Mouse (Mus musculus) neural tube, embryonic 14.5 days (tissue): Measurements from ENCODE around the gene Cyp11a1. TPM values are rescaled to one million over a fixed set of nuclear protein-coding genes. Genes with fewer than 3 reads are reported as not detected.

Experiments
- ATAC-seq: fragments of 200-750 bp; cut with Nextera tagmentation; 2 replicates; pipeline ENCODE4 v1.8.0; 2017; ENCODE audit warnings: low read depth, mild to moderate bottlenecking, moderate TSS enrichment, moderate library complexity
- H3K27ac ChIP-seq: fragments of 300-500 bp; sonication (generic); 2 replicates; pipeline ENCODE4 v1.5.1; 2014; ENCODE audit warnings: low read depth, mild to moderate bottlenecking, control low read depth, low read length, moderate library complexity, mixed read lengths
- H3K27me3 ChIP-seq: fragments of 300-500 bp; sonication (generic); 2 replicates; pipeline ENCODE4 v1.6.1; 2014; ENCODE audit warnings: low read length; ENCODE audit not compliant: control insufficient read depth, insufficient read depth
- H3K36me3 ChIP-seq: fragments of 300-500 bp; sonication (generic); 2 replicates; pipeline ENCODE4 v1.6.1; 2014; ENCODE audit warnings: low read length, mixed read lengths; ENCODE audit not compliant: control insufficient read depth, insufficient read depth
- H3K4me1 ChIP-seq: fragments of 300-500 bp; sonication (generic); 2 replicates; pipeline ENCODE4 v1.6.1; 2014; ENCODE audit warnings: low read length; ENCODE audit not compliant: control insufficient read depth, insufficient read depth
- H3K4me2 ChIP-seq: fragments of 300-500 bp; sonication (generic); 2 replicates; pipeline ENCODE4 v1.6.1; 2014; ENCODE audit warnings: mild to moderate bottlenecking, low read depth, low read length, control low read depth
- H3K4me3 ChIP-seq: fragments of 300-500 bp; sonication (generic); 2 replicates; pipeline ENCODE4 v1.5.1; 2014; ENCODE audit warnings: low read depth, low read length, control low read depth, mixed read lengths
- H3K9ac ChIP-seq: fragments of 300-500 bp; sonication (generic); replicated peaks from 2 replicates; pipeline ENCODE4 v1.6.1; 2014; ENCODE audit warnings: low read depth, mild to moderate bottlenecking, control low read depth, low read length, mixed read lengths
- H3K9me3 ChIP-seq: fragments of 300-500 bp; sonication (generic); 2 replicates; pipeline ENCODE4 v1.6.1; 2016; ENCODE audit warnings: low read length; ENCODE audit not compliant: control insufficient read depth
- WGBS: fragments of 180-500 bp; shearing (Covaris S2); extraction: QIAGEN DNeasy Blood & Tissue Kit; methylation state at CpG from one replicate; pipeline ENCODE4 v1.1.7; 2014; 5-methylcytosine and 5-hydroxymethylcytosine counted together
- polyA plus RNA-seq: library from polyadenylated mRNA; unstranded; fragments of >200 nt; fragmentation: Nextera tagmentation; extraction: Ambion mirVana; gene quantifications from 2 replicates; pipeline ENCODE4 v1.2.1, GENCODE M21; 2014

Cyp11a1 gene
- polyA plus RNA-seq, 1 experiment from 2014 or later: 0.71 TPM

- ATAC-seq: no peak
- Histone ChIP-seq H3K4me1 (peaks cover 18% of the 10 kb centered on the region; the same call in 1 of the 2 replicates), H3K27me3 (no peaks in the 10 kb centered on the region), H3K9me3 (no peaks in the 10 kb centered on the region), H3K4me3 (no peak overlapping the region), H3K27ac (no peak overlapping the region), H3K36me3 (no peaks in the 10 kb centered on the region), H3K4me2 (no peak overlapping the region), H3K9ac (no peak overlapping the region)
- 84% methylated on average over 1 of the region's 1 CpGs for WGBS
These were observed 47.8 kb downstream of the Cyp11a1 start for GRCm38 (mm10) chr9:58054032-58054431.

- H3K9ac ChIP-seq: 0 out of 2 replicates have a peak overlapping the region, but pooled peaks have one; percentile 7
- 64% methylated on average over 5 of the region's 5 CpGs for WGBS
- H3K4me2 ChIP-seq: no peak overlapping the region
- no peak overlapping the region for H3K27ac ChIP-seq
- H3K9me3 ChIP-seq: no peaks in the 10 kb centered on the region
- no peaks in the 10 kb centered on the region for H3K36me3 ChIP-seq
- H3K4me3 ChIP-seq: no peak overlapping the region
- no peak for ATAC-seq
- H3K27me3 ChIP-seq: no peaks in the 10 kb centered on the region
- H3K4me1 ChIP-seq: peaks cover 8% of the 10 kb centered on the region
These were observed 49.5 kb downstream of the Cyp11a1 start for GRCm38 (mm10) chr9:58055666-58056065.

GRCm38 (mm10) chr9:58059920-58060319, 53.7 kb downstream of the Cyp11a1 start:
- Histone ChIP-seq H3K27ac (no peak overlapping the region), H3K9me3 (no peaks in the 10 kb centered on the region), H3K4me3 (no peak overlapping the region), H3K4me2 (no peak overlapping the region), H3K4me1 (peaks cover 2% of the 10 kb centered on the region; the same call in 1 of the 2 replicates), H3K36me3 (no peaks in the 10 kb centered on the region), H3K9ac (no peak overlapping the region), H3K27me3 (no peaks in the 10 kb centered on the region)
- ATAC-seq: no peak
- 58% methylated on average over 1 of the region's 1 CpGs for WGBS

GRCm38 (mm10) chr9:58060677-58061667, 54.8 kb downstream of the Cyp11a1 start:
- 10% methylated on average over 23 of the region's 23 CpGs for WGBS

GRCm38 (mm10) chr9:58063531-58063930, 57.3 kb downstream of the Cyp11a1 start, which contains the start of gene Stra6:
TSS of gene Stra6 (plus strand) at chr9:58063788.
- H3K4me3 ChIP-seq: no peak within 1 kb of the TSS
- no peak within 1 kb of the TSS for H3K9ac ChIP-seq
- no peaks in the 10 kb centered on the region for H3K36me3 ChIP-seq
- WGBS: 20% methylated on average over 3 of the region's 3 CpGs
- no peak for ATAC-seq
- H3K4me2 ChIP-seq: no peak within 1 kb of the TSS
- H3K4me1 ChIP-seq: peaks cover 8% of the 10 kb centered on the region
- no peaks in the 10 kb centered on the region for H3K9me3 ChIP-seq
- H3K27ac ChIP-seq: no peak within 1 kb of the TSS
- no peaks in the 10 kb centered on the region for H3K27me3 ChIP-seq

More at GRCm38 (mm10) chr9:58060677-58061667, 54.8 kb downstream of the Cyp11a1 start:
- Histone ChIP-seq H3K36me3 (no peaks in the 10 kb centered on the region), H3K27me3 (no peaks in the 10 kb centered on the region), H3K9ac (no peak overlapping the region), H3K4me1 (peaks cover 6% of the 10 kb centered on the region; the same call in 1 of the 2 replicates), H3K4me3 (no peak overlapping the region), H3K27ac (no peak overlapping the region), H3K4me2 (no peak overlapping the region), H3K9me3 (no peaks in the 10 kb centered on the region)
- 0 out of 2 replicates have a peak, but pooled peaks have one; percentile 47 for ATAC-seq

DNA sequence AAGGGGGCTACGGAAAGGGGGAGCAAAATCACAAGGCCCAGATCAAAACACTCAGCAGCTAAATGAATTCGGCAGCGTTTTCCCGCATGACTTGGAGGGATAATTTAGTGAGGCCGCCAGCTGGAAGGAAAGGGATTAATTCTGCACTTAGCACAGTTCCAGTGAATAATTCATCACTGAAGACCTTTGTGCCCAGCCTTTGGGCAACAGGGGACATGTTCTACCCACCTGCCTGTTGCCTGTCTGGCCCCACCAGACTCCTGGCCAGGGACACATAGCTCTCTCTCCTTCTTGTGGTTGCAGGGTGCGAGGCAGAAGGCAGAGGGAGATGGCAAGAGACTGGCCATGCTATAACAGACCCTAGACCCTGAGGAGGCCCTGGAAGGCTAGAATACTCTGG, 59.3 kb downstream of the Cyp11a1 start:
- Histone ChIP-seq H3K27ac (0 out of 2 replicates have a peak overlapping the region, but pooled peaks have one; percentile 2), H3K27me3 (0 out of 2 replicates have a peak, but pooled peaks cover 3% of the 10 kb centered on the region), H3K9me3 (no peaks in the 10 kb centered on the region), H3K36me3 (no peaks in the 10 kb centered on the region), H3K9ac (no peak overlapping the region), H3K4me2 (no peak overlapping the region), H3K4me3 (no peak overlapping the region), H3K4me1 (peaks cover 8% of the 10 kb centered on the region)
- no peak for ATAC-seq
- 22% methylated on average over 6 of the region's 6 CpGs for WGBS

GRCm38 (mm10) chr9:58065977-58066730, 59.9 kb downstream of the Cyp11a1 start:
- peaks cover 8% of the 10 kb centered on the region for H3K4me1 ChIP-seq
- H3K4me2 ChIP-seq: no peak overlapping the region
- H3K36me3 ChIP-seq: no peaks in the 10 kb centered on the region
- ATAC-seq: no peak
- H3K4me3 ChIP-seq: no peak overlapping the region
- 0 out of 2 replicates have a peak overlapping the region, but pooled peaks have one; percentile 2 for H3K27ac ChIP-seq
- no peaks in the 10 kb centered on the region for H3K9me3 ChIP-seq
- no peak overlapping the region for H3K9ac ChIP-seq
- 78% methylated on average over 6 of the region's 6 CpGs for WGBS
- 0 out of 2 replicates have a peak, but pooled peaks cover 3% of the 10 kb centered on the region for H3K27me3 ChIP-seq

DNA sequence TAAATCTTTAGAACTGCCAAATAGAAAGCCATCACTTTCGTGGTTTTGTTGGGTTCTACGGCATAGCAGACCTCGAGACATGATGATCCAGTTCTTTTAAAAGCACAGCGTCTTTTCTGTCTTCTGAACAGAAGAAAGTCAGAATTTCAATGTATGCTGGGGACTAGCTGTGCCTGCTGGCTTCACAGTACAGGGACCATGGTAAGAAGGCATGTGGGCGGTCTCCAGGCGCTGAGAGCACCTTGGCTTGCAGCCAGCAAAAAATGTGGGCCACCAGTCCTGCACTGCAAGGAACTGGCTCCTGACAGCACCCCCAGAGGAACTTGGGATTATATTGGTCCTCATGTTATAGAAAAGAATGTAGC, 60.5 kb downstream of the Cyp11a1 start:
- Histone ChIP-seq H3K36me3 (no peaks in the 10 kb centered on the region), H3K9me3 (no peaks in the 10 kb centered on the region), H3K27me3 (0 out of 2 replicates have a peak, but pooled peaks cover 3% of the 10 kb centered on the region), H3K4me2 (no peak overlapping the region), H3K27ac (no peak overlapping the region), H3K4me3 (no peak overlapping the region), H3K4me1 (peaks cover 8% of the 10 kb centered on the region), H3K9ac (no peak overlapping the region)
- no peak for ATAC-seq
- WGBS: 79% methylated on average over 6 of the region's 6 CpGs
